Mouse (Mus musculus) T-helper 2 cell (primary cell): ENCODE results near the gene Stat5a.

Source experiments
- in situ Hi-C: fragments of 300-600 bp; cut with MboI, MseI; formaldehyde crosslinking; loops from one replicate; pipeline ENCODE4 v1.15.1; 2025; ENCODE audit warnings: high pct_unique_total_duplicates

Stat5a gene

DNA sequence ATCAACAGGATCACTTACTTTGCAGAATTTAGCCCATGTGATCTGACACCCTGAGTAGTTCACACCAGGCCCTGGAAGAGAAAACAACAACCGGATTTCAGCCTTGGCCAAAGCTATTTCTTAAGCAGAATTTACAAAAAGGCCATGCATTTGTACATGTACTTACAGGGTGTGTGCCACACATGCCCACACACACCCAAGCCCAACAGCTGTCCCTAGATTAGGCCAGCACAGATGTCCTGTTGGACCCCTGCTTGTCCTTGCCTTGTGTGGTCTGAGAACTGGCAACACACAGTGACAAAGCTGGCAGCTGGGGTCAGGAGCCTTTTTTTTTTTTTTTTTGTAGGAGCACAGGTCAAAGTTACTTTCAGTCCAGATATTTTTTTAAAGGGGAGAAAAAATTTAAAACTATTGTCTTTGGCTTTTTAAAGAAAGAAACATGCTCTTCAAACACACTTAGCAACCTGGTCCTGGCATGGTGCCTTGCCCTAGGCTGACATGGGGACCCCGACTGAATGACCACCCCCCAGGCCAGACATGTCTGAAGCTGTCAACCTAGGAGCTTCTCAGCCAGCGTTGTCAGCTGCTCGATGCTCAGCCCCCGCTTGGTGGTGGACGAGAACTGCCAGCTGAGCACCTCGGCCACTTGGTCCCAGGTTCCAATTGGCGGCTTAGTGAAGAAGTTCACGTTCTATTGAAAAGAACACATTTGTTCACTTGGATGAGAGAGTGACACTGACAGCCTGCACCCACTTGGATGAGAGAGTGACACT is 35.2 kb downstream of the Stat5a start:
- in situ Hi-C loops = loop anchor here (5.0 to 25.0 kb wide), 2 partner anchors 63 to 1882 kb away; partner anchors contain the start of gene Top2a

DNA sequence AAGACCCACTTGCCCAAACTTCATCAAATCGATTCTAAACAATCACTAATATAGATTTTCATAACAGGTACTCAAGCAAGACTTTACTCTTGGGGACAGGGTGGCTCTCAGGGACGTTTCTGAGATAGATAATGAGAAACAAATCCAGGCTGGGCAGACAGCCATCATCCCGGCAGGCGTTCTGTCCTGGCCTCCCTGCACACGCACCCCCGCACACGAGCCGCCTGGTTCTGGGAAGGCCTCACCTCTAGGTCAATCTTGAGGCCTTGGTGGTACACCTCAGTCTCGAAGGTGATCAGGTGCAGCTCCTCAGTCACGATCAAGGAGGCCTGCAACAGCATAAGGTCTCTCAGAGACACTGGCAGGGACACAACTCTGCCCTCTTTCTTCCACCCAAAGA is 36.9 kb downstream of the Stat5a start:
- in situ Hi-C loops = loop anchor here (25.0 kb wide), 1 partner anchor 1884 kb away; the partner anchor contains the start of gene Top2a

DNA sequence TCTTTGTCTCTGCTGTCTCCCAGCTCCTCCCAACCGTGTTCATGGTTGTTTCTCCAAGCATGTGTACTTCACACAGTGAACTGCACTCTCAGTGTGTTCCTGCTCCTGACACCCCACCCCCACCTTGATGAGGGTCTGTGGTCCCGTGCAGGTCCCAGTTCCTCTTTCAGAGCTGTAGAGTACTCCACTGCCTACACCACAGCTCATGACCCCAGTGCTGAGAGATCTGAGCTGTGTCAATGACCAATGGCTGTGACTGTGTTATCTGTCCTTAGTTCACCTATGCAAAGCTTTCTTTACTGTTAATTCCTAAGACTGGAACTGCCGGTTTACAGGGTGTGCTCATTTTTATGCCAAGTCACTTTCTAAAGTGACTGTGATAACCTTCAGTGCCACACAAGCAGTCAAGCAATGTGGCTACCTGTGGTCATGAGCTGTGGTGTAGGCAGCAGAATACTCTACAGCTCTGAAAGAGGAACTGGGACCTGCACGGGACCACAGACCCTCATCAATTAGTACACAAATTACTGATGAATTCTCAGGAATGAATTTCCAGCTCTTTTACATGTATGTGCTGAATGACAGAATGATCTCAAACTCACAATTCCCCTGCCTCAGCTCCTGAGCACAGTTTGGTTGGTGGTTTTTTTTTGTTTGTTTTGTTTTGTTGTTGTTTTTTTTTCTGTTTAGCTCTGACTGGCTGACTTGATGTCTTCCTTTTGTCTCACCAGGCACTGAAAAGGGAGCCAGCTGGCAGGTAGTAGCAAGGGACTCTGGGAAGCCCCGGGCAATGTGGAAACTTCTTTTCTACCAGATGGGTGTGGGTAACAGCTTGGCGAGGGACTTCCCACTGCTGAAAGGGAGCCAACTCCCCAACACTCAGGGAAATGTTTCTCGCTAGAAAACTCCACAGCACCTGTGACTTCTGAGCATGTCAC is 38.4 kb downstream of the Stat5a start:
- in situ Hi-C loops = loop anchor here (25.0 kb wide), 1 partner anchor 1885 kb away; the partner anchor contains the start of gene Top2a

DNA sequence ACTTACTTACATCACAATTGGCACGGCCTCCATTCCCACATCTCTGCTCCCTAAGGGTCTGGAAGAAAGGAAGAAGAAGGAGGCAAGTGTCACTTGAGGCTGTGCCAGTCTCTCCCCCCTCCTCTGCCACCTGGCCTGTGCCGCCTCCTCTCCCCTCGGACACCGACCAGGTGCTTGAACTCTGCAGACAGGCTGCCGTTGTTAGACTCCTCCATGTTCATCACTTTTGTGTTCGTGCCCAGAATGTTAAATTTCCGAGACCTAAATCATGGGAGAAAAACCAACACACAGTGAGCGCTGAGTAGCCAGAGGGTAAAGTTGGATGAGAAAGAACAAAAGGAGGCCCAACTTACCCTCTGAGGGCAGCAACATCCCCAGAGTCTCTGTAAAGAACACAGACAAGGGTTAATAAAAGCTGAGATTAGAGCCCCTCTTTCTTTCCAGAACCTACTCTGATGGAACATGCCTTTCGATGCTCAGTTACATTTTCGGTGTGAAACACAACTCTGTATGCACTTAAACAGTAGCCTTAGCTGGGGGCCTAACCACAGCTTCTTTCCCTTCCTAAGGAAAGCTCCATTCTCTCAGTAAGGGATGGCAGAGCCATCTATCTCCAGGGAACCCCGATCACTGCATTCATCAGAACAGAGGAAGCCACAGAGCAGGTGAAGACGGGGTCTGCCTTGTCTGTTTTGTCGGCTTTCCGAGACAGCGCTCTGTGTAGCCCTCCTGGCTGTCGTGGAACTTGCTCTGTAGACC is 39.5 kb downstream of the Stat5a start:
- in situ Hi-C loops = loop anchor here (25.0 kb wide), 1 partner anchor 1886 kb away; the partner anchor contains the start of gene Top2a

- in situ Hi-C loops = loop anchor here (5.0 kb wide), 1 partner anchor 37 kb away; no protein-coding TSS in a partner anchor
Measured at GRCm38 (mm10) chr11:100904580-100905351, 45.6 kb downstream of the Stat5a start.

GRCm38 (mm10) chr11:100905929-100906328 is 46.8 kb downstream of the Stat5a start:
- in situ Hi-C loops = loop anchor here (5.0 kb wide), 1 partner anchor 39 kb away; no protein-coding TSS in a partner anchor

GRCm38 (mm10) chr11:100906885-100907284 is 47.7 kb downstream of the Stat5a start:
- in situ Hi-C loops = loop anchor here (5.0 kb wide), 1 partner anchor 40 kb away; no protein-coding TSS in a partner anchor

DNA sequence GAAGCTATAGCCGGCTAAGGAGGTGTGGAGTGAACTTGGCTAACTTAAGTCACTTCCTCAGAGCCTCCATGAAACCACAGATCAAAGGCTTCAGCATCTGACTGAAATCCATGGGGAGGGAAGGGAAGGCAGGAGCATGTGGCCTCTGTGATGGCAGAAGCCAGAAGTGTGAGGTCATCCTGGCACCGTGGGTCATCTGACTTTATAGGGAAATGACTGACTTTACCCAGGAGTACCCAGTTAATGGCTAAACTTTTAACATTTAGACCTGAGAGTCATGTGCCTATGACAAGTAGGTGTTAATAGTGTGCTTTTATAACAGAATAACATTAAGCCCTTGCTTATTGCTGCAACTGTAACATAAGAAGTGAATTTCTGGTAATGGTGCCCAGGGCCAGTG is 49.0 kb downstream of the Stat5a start:
- in situ Hi-C loops = loop anchor here (5.0 kb wide), 1 partner anchor 41 kb away; no protein-coding TSS in a partner anchor

DNA sequence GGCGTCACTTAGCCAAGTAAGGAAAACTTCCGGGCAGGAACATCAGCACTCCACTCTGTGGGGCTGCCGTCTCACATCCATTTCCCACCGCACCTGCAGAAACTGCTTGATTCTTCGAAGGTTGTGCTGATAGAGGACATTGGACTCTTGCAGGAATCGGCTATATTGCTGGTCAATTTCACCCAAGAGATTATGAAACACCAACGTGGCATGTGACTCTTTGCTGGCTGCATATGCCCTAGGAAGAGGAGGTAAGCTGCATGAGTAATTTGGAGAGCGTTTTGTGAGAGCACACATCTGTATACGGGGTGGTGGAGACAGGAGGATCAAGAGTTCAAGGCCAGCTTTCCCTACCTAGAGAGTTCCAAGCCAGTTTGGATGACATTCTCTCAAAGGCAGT is 49.4 kb downstream of the Stat5a start:
- in situ Hi-C loops = loop anchor here (5.0 kb wide), 1 partner anchor 41 kb away; no protein-coding TSS in a partner anchor

- in situ Hi-C loops = no loop called here
Measured at GRCm38 (mm10) chr11:100912401-100913155, 53.4 kb downstream of the Stat5a start.

DNA sequence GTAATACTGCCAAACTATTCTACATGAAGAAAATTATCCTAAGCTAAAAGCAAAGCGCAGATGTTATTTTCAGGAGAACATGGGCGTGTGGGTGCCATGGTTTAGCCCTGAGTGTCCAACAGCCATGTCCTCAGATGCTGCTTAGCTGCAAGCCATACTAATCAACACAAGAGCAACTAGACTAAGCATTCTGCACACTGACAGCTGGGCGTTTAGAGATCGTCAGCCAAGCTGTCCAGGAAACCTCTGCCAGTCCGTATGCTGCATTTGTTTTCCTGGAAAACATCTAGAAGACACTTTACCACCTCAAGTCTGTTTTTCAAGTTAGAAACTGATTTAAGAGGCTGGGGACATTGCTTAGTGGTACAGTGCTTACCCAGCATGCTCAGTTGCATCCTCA is 55.3 kb downstream of the Stat5a start:
- in situ Hi-C loops = no loop called here

GRCm38 (mm10) chr11:100915063-100915462 is 55.9 kb downstream of the Stat5a start:
- in situ Hi-C loops = no loop called here

DNA sequence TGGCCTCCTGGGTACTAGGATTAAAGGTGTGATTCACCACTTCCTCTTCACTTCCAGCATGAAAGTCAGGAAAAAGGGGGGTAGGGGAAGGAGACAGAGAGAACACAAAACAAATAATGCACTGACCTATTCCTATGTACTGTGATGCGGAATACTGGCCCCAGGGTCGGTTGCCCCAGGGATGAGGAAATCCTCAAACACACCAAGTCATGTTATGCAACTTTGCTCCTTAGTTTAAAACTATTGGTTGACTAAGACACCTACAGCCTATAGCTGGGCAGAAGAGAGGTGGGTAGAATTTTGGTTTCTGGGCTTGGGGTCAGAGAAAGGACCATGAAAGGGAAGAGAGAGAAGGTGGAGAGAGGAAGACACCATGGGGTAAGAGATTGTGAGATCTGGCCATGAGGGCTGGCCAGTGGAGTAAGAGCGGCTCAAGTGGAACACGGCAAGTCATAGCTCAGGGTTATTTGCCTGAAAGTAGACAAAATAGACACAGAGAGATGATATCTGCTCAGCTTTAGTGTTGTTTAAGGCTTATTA is 57.4 kb downstream of the Stat5a start:
- in situ Hi-C loops = no loop called here

GRCm38 (mm10) chr11:100918007-100918406 is 58.9 kb downstream of the Stat5a start:
- in situ Hi-C loops = no loop called here

- in situ Hi-C loops = no loop called here
Measured at GRCm38 (mm10) chr11:100920887-100921624, 61.9 kb downstream of the Stat5a start.

DNA sequence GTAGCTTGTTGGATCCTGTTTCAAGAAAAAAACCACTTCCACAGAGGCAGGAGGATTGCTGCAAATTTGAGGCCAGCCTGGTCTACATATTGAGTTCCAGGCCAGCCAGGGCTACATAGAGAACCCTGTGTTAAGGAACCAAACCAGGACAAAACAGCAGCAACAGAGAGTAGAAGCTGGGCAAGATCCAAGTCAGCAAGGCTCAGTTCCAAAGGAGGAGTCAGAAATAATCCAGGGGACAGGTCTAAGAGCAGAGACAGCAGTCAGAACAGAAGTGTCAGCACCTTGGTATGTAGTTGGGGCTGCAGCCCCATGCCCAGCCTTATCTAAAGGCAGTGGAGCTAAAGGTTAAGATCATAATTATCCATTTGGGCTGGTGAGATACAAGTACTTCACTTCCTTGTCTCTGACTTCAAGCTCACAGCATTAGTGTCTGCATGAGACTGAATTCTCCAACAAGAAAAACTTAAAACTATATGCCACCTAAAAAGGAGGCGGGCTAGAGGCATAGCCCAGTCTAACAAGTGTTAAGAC is 65.3 kb downstream of the Stat5a start:
- in situ Hi-C loops = no loop called here

DNA sequence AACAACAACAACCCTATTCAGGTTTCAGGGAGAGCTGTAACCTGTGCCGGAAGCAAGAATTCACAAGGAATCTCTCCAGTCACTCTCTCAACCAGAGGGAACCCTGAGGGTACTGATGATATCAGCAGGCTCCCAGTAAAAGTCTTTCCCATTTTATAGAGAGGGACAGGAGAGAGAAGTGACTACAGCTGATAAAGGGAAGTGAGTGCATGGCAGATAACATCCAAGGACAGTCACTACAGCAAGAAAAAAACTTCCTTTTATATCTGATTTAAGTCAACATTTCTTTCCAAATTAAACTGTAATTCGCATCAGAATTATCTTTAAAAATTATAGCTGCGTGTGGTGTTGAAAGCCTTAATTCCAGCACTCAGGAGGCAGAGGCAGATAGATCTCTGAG is 68.2 kb downstream of the Stat5a start:
- in situ Hi-C loops = no loop called here

DNA sequence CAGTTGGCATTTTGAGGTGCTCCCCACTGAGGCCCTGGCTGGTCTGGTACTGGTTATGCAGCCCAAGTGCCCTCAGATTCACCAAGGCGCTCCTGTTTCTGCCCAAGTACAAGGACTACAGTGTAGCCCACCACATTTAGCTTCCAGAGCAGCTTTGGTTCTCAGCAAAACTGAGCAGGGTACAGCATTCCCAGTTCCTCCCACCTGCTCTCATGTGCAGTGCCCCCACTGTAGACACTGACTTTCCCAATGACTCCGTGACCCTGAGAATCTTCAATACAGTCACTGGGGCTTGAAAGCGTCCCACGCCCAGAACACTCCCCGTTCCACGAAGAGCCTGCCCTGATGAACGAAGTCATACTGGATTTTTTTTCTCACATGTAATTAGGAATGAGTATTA is 71.5 kb downstream of the Stat5a start:
- in situ Hi-C loops = loop anchor here (10.0 kb wide), 1 partner anchor 824 kb away; no protein-coding TSS in a partner anchor
